In genomic region chr17:56305156-56305555, GRCm38 (mm10) we compare ENCODE assay signal across 9 mouse cellular contexts. TPM values are rescaled to one million over a fixed set of nuclear protein-coding genes. Genes with fewer than 3 reads are reported as not detected.
A peak's percentile ranks its signal among the peaks of the same experiment; 100 is the strongest.
DNase-seq lines count a peak whose midpoint lies in the region; ATAC-seq and TF ChIP-seq lines count a peak whose summit lies in the region.
"Had no signal": no experiment of that assay in that cellular context is flagged by ENCODE, and none has a peak within 500 bp of the region (broad histone marks: within the 10 kb centered on the region; RNA-seq: fewer than 3 reads in every experiment).

No protein-coding gene starts in this region.

- 0 out of 2 replicates have a peak overlapping the region, but pooled peaks have one; percentile 1 for H3K27ac ChIP-seq in heart, embryonic 13.5 days (replicated peaks)
- H3K27ac ChIP-seq in CH12.LX (ENCODE audit: insufficient read depth, low read depth): no peak overlapping the region
- no peak overlapping the region for H3K27ac ChIP-seq in forebrain, embryonic 14.5 days (ENCODE audit: low read depth, low read length)
- peak overlapping the region; percentile 74 for H3K27ac ChIP-seq in liver, embryonic 13.5 days

- dilution Hi-C loops in CH12.LX (cut with MboI; ENCODE audit: extremely low pct_ligation_motif_present, extremely low pct_unique_long_range_greater_than_20kb, low sequenced_read_pairs): no loop called here

- H3K4me1 ChIP-seq in heart, embryonic 13.5 days: peaks cover 56% of the 10 kb centered on the region
- H3K4me1 ChIP-seq in CH12.LX (ENCODE audit: control insufficient read depth in 1 of 2, insufficient read depth in 2 of 2): peaks cover 24 to 70% of the 10 kb centered on the region in 2 experiments
- peaks cover 24% of the 10 kb centered on the region for H3K4me1 ChIP-seq in forebrain, embryonic 14.5 days (ENCODE audit: control insufficient read depth, insufficient read depth, low read length)
- peaks cover 61% of the 10 kb centered on the region for H3K4me1 ChIP-seq in liver, embryonic 13.5 days (replicated peaks)

- 23% methylated on average over 8 of the region's 9 CpGs for WGBS in heart, embryonic 13.5 days
- 29% methylated on average over 9 of the region's 9 CpGs for WGBS in forebrain, embryonic 14.5 days
- WGBS in liver, embryonic 13.5 days (ENCODE audit: insufficient replicate concordance): 32% methylated on average over 9 of the region's 9 CpGs

- H3K9ac ChIP-seq in heart, embryonic 13.5 days: peak overlapping the region; percentile 90
- H3K9ac ChIP-seq in CH12.LX (ENCODE audit: insufficient read depth, low read depth): peak overlapping the region; percentile 44
- H3K9ac ChIP-seq in forebrain, embryonic 14.5 days (ENCODE audit: low read length): peak overlapping the region; percentile 69
- H3K9ac ChIP-seq in liver, embryonic 13.5 days: peak overlapping the region; percentile 88

- H3K79me2 ChIP-seq in CH12.LX (replicated peaks; ENCODE audit: control insufficient read depth, extremely low read depth, insufficient read depth, poor library complexity, severe bottlenecking): peaks cover 49% of the 10 kb centered on the region

- peak overlapping the region; percentile 88 for H3K4me3 ChIP-seq in heart, embryonic 13.5 days
- peak overlapping the region; percentile 73 to 81 (median 81) for H3K4me3 ChIP-seq in CH12.LX (replicated peaks in 1 of 3; ENCODE audit: low read depth in 2 of 3, low read length in 2 of 3, poor library complexity in 1 of 3)
- H3K4me3 ChIP-seq in forebrain, embryonic 14.5 days (ENCODE audit: low read depth, low read length): peak overlapping the region; percentile 76
- H3K4me3 ChIP-seq in liver, embryonic 13.5 days (replicated peaks): peak overlapping the region; percentile 91

- no peak for TF ChIP-seq RAD21 in CH12.LX (IDR thresholded peaks at IDR 0.05; ENCODE audit: low read depth, low read length)

- peaks cover 47% of the 10 kb centered on the region for H3K36me3 ChIP-seq in heart, embryonic 13.5 days
- peaks cover 42 to 53% of the 10 kb centered on the region in 2 experiments for H3K36me3 ChIP-seq in CH12.LX (replicated peaks in 1 of 2; ENCODE audit: control insufficient read depth in 1 of 2, insufficient read depth in 1 of 2, low read length in 1 of 2)
- H3K36me3 ChIP-seq in forebrain, embryonic 14.5 days (ENCODE audit: control insufficient read depth, insufficient read depth, low read length): peaks cover 31% of the 10 kb centered on the region
- H3K36me3 ChIP-seq in liver, embryonic 13.5 days: peaks cover 56% of the 10 kb centered on the region

- ATAC-seq in heart, embryonic 13.5 days (ENCODE audit: extremely low read depth, insufficient number of reproducible peaks, low FRiP score, low TSS enrichment): no peak
- no peak for ATAC-seq in forebrain, embryonic 14.5 days
- no peak for ATAC-seq in liver, embryonic 13.5 days (ENCODE audit: low read depth)
- ATAC-seq in frontal cortex, adult (ENCODE audit: low TSS enrichment): no peak
- ATAC-seq: inflammation-experienced regulatory T-cells, adult 6 months had no signal

- no peaks in the 10 kb centered on the region for H3K9me3 ChIP-seq in heart, embryonic 13.5 days
- H3K9me3 ChIP-seq in CH12.LX (replicated peaks; ENCODE audit: low read length): no peaks in the 10 kb centered on the region
- no peaks in the 10 kb centered on the region for H3K9me3 ChIP-seq in forebrain, embryonic 14.5 days (replicated peaks; ENCODE audit: control insufficient read depth, low read length)
- no peaks in the 10 kb centered on the region for H3K9me3 ChIP-seq in liver, embryonic 13.5 days (replicated peaks)

- no peak for DNase-seq in heart, adult 18-20 months
- no peak for DNase-seq in CH12.LX (ENCODE audit: extremely low read depth)
- no peak for DNase-seq in forebrain, embryonic 14.5 days (ENCODE audit: low spot score)
- DNase-seq in liver, embryonic 13.5 days: no peak
- DNase-seq in layer of hippocampus, postnatal 25 days (ENCODE audit: extremely low spot score in 1 of 2, low spot score in 1 of 2): no peak
- no peak for DNase-seq in spleen, postnatal 10 days (ENCODE audit: low spot score in 2 of 2)

- no peak for TF ChIP-seq POLR2A in CH12.LX (IDR thresholded peaks at IDR 0.05; ENCODE audit: low read depth, low read length)

- no peaks in the 10 kb centered on the region for H3K27me3 ChIP-seq in heart, embryonic 13.5 days (replicated peaks)
- no peaks in the 10 kb centered on the region for H3K27me3 ChIP-seq in CH12.LX (replicated peaks)
- H3K27me3 ChIP-seq in forebrain, embryonic 14.5 days (replicated peaks; ENCODE audit: control insufficient read depth, insufficient read depth, low read length): no peaks in the 10 kb centered on the region
- 0 out of 2 replicates have a peak, but pooled peaks cover 2% of the 10 kb centered on the region for H3K27me3 ChIP-seq in liver, embryonic 13.5 days

- in situ Hi-C loops in CH12.LX (cut with MboI; ENCODE audit: low pct_ligation_motif_present, low pct_unique_long_range_greater_than_20kb, low sequenced_read_pairs): no loop called here

- peak overlapping the region; percentile 100 for H3K4me2 ChIP-seq in heart, embryonic 13.5 days
- H3K4me2 ChIP-seq in CH12.LX (ENCODE audit: insufficient read depth, low read depth, poor library complexity, severe bottlenecking): peak overlapping the region; percentile 63
- H3K4me2 ChIP-seq in forebrain, embryonic 14.5 days (ENCODE audit: low read length): peak overlapping the region; percentile 88
- peak overlapping the region; percentile 97 for H3K4me2 ChIP-seq in liver, embryonic 13.5 days

- TF ChIP-seq EP300 in CH12.LX (IDR thresholded peaks at IDR 0.05; ENCODE audit: low read length): no peak

- no peak for TF ChIP-seq CTCF in CH12.LX (conservative IDR thresholded peaks at IDR 0.05 in 1 of 2, IDR thresholded peaks at IDR 0.05 in 1 of 2; ENCODE audit: low read depth in 2 of 2, low read length in 2 of 2)

TF ChIP-seq in CH12.LX, 34 proteins besides CTCF, POLR2A, EP300 and RAD21 (continues in another document):
- TF ChIP-seq TBP (conservative IDR thresholded peaks at IDR 0.05; ENCODE audit: low read depth, low read length) (no peak), ELF1 (IDR thresholded peaks at IDR 0.05; ENCODE audit: low read depth, low read length) (no peak), PAX5 (IDR thresholded peaks at IDR 0.05; ENCODE audit: low read length) (no peak), SMC3 (IDR thresholded peaks at IDR 0.05; ENCODE audit: low read depth, low read length) (no peak), POLR2AphosphoS2 (IDR thresholded peaks at IDR 0.05; ENCODE audit: low read depth, low read length) (no peak), MAFK (IDR thresholded peaks at IDR 0.05; ENCODE audit: insufficient replicate concordance, low read length) (no peak), JUND (conservative IDR thresholded peaks at IDR 0.05; ENCODE audit: low read depth, low read length) (no peak), MXI1 (IDR thresholded peaks at IDR 0.05; ENCODE audit: low read depth, low read length) (no peak)

RNA-seq across cellular contexts. Expression of gene Uhrf1, which starts 2.0 kb away (rescaled TPM):
- polyA plus RNA-seq in heart, embryonic 13.5 days (2015; fragmentation: Nextera tagmentation; extraction: Ambion mirVana): 70.7 and 74.7 TPM in 2 replicates
- 1 to 10 TPM; 1.4 to 2.5 TPM for total RNA-seq in heart, adult 18-20 months (2021)
- total RNA-seq in CH12.LX (2012; rRNA removed): 220 and 249 TPM in 2 replicates
- total RNA-seq in CH12.LX (2014; rRNA removed): 144 and 161 TPM in 2 replicates
- 184 and 249 TPM in 2 replicates for polyA plus RNA-seq in CH12.LX (2012; ENCODE audit: insufficient read length, low read depth)
- 38.9 and 47.4 TPM in 2 replicates for polyA plus RNA-seq in forebrain, embryonic 14.5 days (2014; fragmentation: Nextera tagmentation; extraction: Ambion mirVana)
- polyA plus RNA-seq in liver, embryonic 13.5 days (2015; fragmentation: Nextera tagmentation; extraction: Ambion mirVana): 121 and 131 TPM in 2 replicates
- 1 to 10 TPM; 1.7 to 2.0 TPM for total RNA-seq in layer of hippocampus, postnatal 25 days (2021)

RNA-seq across cellular contexts. Expression of gene Arrdc5, which starts 5.1 kb away (rescaled TPM):
- not detected in 2 replicates for polyA plus RNA-seq in heart, embryonic 13.5 days (2015; fragmentation: Nextera tagmentation; extraction: Ambion mirVana)
- not detected for total RNA-seq in heart, adult 18-20 months (2021)
- not detected in 2 replicates for total RNA-seq in CH12.LX (2012; rRNA removed)
- total RNA-seq in CH12.LX (2014; rRNA removed): not detected in 2 replicates
- 0.23 TPM in 1 of 2 replicates, not detected in the other for polyA plus RNA-seq in CH12.LX (2012; ENCODE audit: insufficient read length, low read depth)
- polyA plus RNA-seq in forebrain, embryonic 14.5 days (2014; fragmentation: Nextera tagmentation; extraction: Ambion mirVana): not detected in 2 replicates
- not detected in 2 replicates for polyA plus RNA-seq in liver, embryonic 13.5 days (2015; fragmentation: Nextera tagmentation; extraction: Ambion mirVana)
- not detected for total RNA-seq in layer of hippocampus, postnatal 25 days (2021)
- polyA plus RNA-seq: inflammation-experienced regulatory T-cells, adult 6 months had no signal

RNA-seq across cellular contexts. Expression of gene Plin3, which starts 12.5 kb away (rescaled TPM):
- 67.1 and 71.8 TPM in 2 replicates for polyA plus RNA-seq in heart, embryonic 13.5 days (2015; fragmentation: Nextera tagmentation; extraction: Ambion mirVana)
- 100 to 1,000 TPM; 178 to 190 TPM for total RNA-seq in heart, adult 18-20 months (2021)
- 18.8 and 23.3 TPM in 2 replicates for total RNA-seq in CH12.LX (2012; rRNA removed)
- total RNA-seq in CH12.LX (2014; rRNA removed): 17.0 and 17.3 TPM in 2 replicates
- 17.9 and 18.5 TPM in 2 replicates for polyA plus RNA-seq in CH12.LX (2012; ENCODE audit: insufficient read length, low read depth)
- polyA plus RNA-seq in forebrain, embryonic 14.5 days (2014; fragmentation: Nextera tagmentation; extraction: Ambion mirVana): 15.3 and 17.8 TPM in 2 replicates
- 24.9 and 27.1 TPM in 2 replicates for polyA plus RNA-seq in liver, embryonic 13.5 days (2015; fragmentation: Nextera tagmentation; extraction: Ambion mirVana)
- total RNA-seq in layer of hippocampus, postnatal 25 days (2021): 10 to 100 TPM; 14.6 to 16.7 TPM

RNA-seq across cellular contexts. Expression of gene Kdm4b, which starts 20.7 kb away (rescaled TPM):
- 25.5 and 25.9 TPM in 2 replicates for polyA plus RNA-seq in heart, embryonic 13.5 days (2015; fragmentation: Nextera tagmentation; extraction: Ambion mirVana)
- 10 to 100 TPM; 29.6 to 30.3 TPM for total RNA-seq in heart, adult 18-20 months (2021)
- total RNA-seq in CH12.LX (2012; rRNA removed) (12.5 and 19.5 TPM in 2 replicates), CH12.LX (2014; rRNA removed) (9.8 and 12.3 TPM in 2 replicates)
- 10.5 and 14.2 TPM in 2 replicates for polyA plus RNA-seq in CH12.LX (2012; ENCODE audit: insufficient read length, low read depth)
- polyA plus RNA-seq in forebrain, embryonic 14.5 days (2014; fragmentation: Nextera tagmentation; extraction: Ambion mirVana): 41.7 and 58.5 TPM in 2 replicates
- polyA plus RNA-seq in liver, embryonic 13.5 days (2015; fragmentation: Nextera tagmentation; extraction: Ambion mirVana): 6.1 and 7.1 TPM in 2 replicates
- total RNA-seq in layer of hippocampus, postnatal 25 days (2021): 10 to 100 TPM; 92.0 to 93.4 TPM

RNA-seq across cellular contexts. Expression of gene Ticam1, which starts 28.6 kb away (rescaled TPM):
- 7.7 and 8.4 TPM in 2 replicates for polyA plus RNA-seq in heart, embryonic 13.5 days (2015; fragmentation: Nextera tagmentation; extraction: Ambion mirVana)
- total RNA-seq in heart, adult 18-20 months (2021): 1 to 10 TPM; 9.1 to 9.2 TPM
- total RNA-seq in CH12.LX (2012; rRNA removed) (15.9 and 17.6 TPM in 2 replicates), CH12.LX (2014; rRNA removed) (4.5 and 6.4 TPM in 2 replicates)
- 14.6 and 18.6 TPM in 2 replicates for polyA plus RNA-seq in CH12.LX (2012; ENCODE audit: insufficient read length, low read depth)
- 1.5 and 2.2 TPM in 2 replicates for polyA plus RNA-seq in forebrain, embryonic 14.5 days (2014; fragmentation: Nextera tagmentation; extraction: Ambion mirVana)
- polyA plus RNA-seq in liver, embryonic 13.5 days (2015; fragmentation: Nextera tagmentation; extraction: Ambion mirVana): 2.3 and 2.7 TPM in 2 replicates
- 1 to 10 TPM; 5.5 to 6.0 TPM for total RNA-seq in layer of hippocampus, postnatal 25 days (2021)

Comparison
In these comparisons a context has a peak if more than half of its experiments do, and no peak if none do; other contexts are left out.
1. H3K27ac ChIP-seq: peak in heart, embryonic 13.5 days (single experiment) and liver, embryonic 13.5 days (single experiment); none in CH12.LX (single experiment) and forebrain, embryonic 14.5 days (single experiment).
2. Peak in every context shown above with its lines, with median percentiles within 50 percentile points of each other: H3K4me2 ChIP-seq, H3K4me3 ChIP-seq and H3K9ac ChIP-seq.